Mouse (Mus musculus) myocyte (in vitro differentiated cells): Measurements from ENCODE around the gene Stk4. TPM values are rescaled to one million over a fixed set of nuclear protein-coding genes. Genes with fewer than 3 reads are reported as not detected.
A peak's percentile ranks its signal among the peaks of the same experiment; 100 is the strongest.

ENCODE experiments used
- H3K27me3 ChIP-seq: one replicate; pipeline ENCODE4 v1.6.1; 2011; ENCODE audit not compliant: control insufficient read depth, insufficient read depth, insufficient read length
- H3K36me3 ChIP-seq: one replicate; pipeline ENCODE4 v1.6.1; 2011; ENCODE audit not compliant: control insufficient read depth, insufficient read depth
- H3K4me2 ChIP-seq: one replicate; pipeline ENCODE4 v1.6.1; 2011; ENCODE audit warnings: low read depth, control low read depth
- H3K4me3 ChIP-seq: one replicate; pipeline ENCODE4 v1.5.1; 2011; ENCODE audit warnings: mild to moderate bottlenecking, control low read depth, moderate library complexity
- H3K79me2 ChIP-seq: one replicate; pipeline ENCODE4 v1.6.1; 2011; ENCODE audit not compliant: control insufficient read depth, insufficient read depth
- H3ac ChIP-seq: one replicate; pipeline ENCODE4 v1.6.1; 2011; ENCODE audit not compliant: control insufficient read depth, insufficient read length
- CEBPB ChIP-seq: IDR thresholded peaks from 2 replicates; pipeline ENCODE4 v1.6.1; 2011; ENCODE audit warnings: mild to moderate bottlenecking, moderate library complexity; ENCODE audit not compliant: poor library complexity, insufficient read depth, severe bottlenecking
- E2F4 ChIP-seq: IDR thresholded peaks from one replicate; pipeline ENCODE4 v1.6.1; 2011; ENCODE audit warnings: mild to moderate bottlenecking, control low read depth, moderate library complexity; ENCODE audit not compliant: insufficient read depth
- MAX ChIP-seq: IDR thresholded peaks from one replicate; pipeline ENCODE4 v1.6.1; 2011; ENCODE audit warnings: low read depth, mild to moderate bottlenecking, control low read depth
- MYOD1 ChIP-seq, 3 experiments: IDR thresholded peaks; one replicate each; pipeline ENCODE4 v1.6.1; 2011; ENCODE audit warnings: control low read depth in 2 of 3, low read depth in 2 of 3, mild to moderate bottlenecking in 2 of 3, moderate library complexity in 1 of 3; ENCODE audit not compliant: insufficient read length in 2 of 3, control insufficient read depth in 1 of 3
- MYOG ChIP-seq, 3 experiments: IDR thresholded peaks; one replicate each; pipeline ENCODE4 v1.6.1; 2011; ENCODE audit warnings: control low read depth in 2 of 3, low read depth in 2 of 3, mild to moderate bottlenecking in 2 of 3; ENCODE audit not compliant: insufficient read length in 2 of 3, control insufficient read depth in 1 of 3, insufficient read depth in 1 of 3
- POLR2A ChIP-seq: IDR thresholded peaks from one replicate; pipeline ENCODE4 v1.6.1; 2011; ENCODE audit warnings: low read depth, mild to moderate bottlenecking, control low read depth, moderate library complexity; ENCODE audit not compliant: insufficient read length
- POLR2AphosphoS2 ChIP-seq: IDR thresholded peaks from one replicate; pipeline ENCODE4 v1.6.1; 2011; ENCODE audit warnings: low read depth, control low read depth; ENCODE audit not compliant: insufficient read length
- REST ChIP-seq: IDR thresholded peaks from one replicate; pipeline ENCODE4 v1.6.1; 2011; ENCODE audit warnings: mild to moderate bottlenecking, control low read depth, moderate library complexity; ENCODE audit not compliant: insufficient read depth, insufficient read length
- SRF ChIP-seq: IDR thresholded peaks from one replicate; pipeline ENCODE4 v1.6.1; 2011; ENCODE audit warnings: low read depth; ENCODE audit not compliant: control insufficient read depth, insufficient read length
- TCF12 ChIP-seq: IDR thresholded peaks from one replicate; pipeline ENCODE4 v1.6.1; 2011; ENCODE audit warnings: mild to moderate bottlenecking, control low read depth; ENCODE audit not compliant: poor library complexity, insufficient read depth, severe bottlenecking
- TCF3 ChIP-seq: IDR thresholded peaks from one replicate; pipeline ENCODE4 v1.6.1; 2011; ENCODE audit warnings: low read depth, control low read depth; ENCODE audit not compliant: insufficient read length
- USF1 ChIP-seq: IDR thresholded peaks from one replicate; pipeline ENCODE4 v1.6.1; 2011; ENCODE audit warnings: low read depth, mild to moderate bottlenecking, control low read depth, moderate library complexity
- polyA plus RNA-seq: library from polyadenylated mRNA; unstranded; fragments of >200 nt; fragmentation: generic; extraction: Trizol; gene quantifications from one replicate; pipeline ENCODE4 v1.2.1, GENCODE M21; 2012; ENCODE audit warnings: missing spikeins

Gene Stk4
- polyA plus RNA-seq, 1 experiment, result 9.8 TPM

GRCm38 (mm10) chr2:164036520-164037019 lies 33.6 kb upstream of the Stk4 start:
- Histone ChIP-seq H3ac (no peak overlapping the region), H3K4me3 (no peak overlapping the region), H3K79me2 (no peaks in the 10 kb centered on the region), H3K36me3 (no peaks in the 10 kb centered on the region), H3K27me3 (no peaks in the 10 kb centered on the region), H3K4me2 (no peak overlapping the region)
- TF ChIP-seq E2F4 (no peak), TCF12 (peak; percentile 93), MAX (no peak), MYOG (IDR thresholded peaks at IDR 0.05; ENCODE audit: control insufficient read depth in 1 of 3, insufficient read depth in 1 of 3, insufficient read length in 2 of 3, low read depth in 2 of 3) (peak; percentile 86 to 100 (median 99)), USF1 (no peak), REST (no peak), CEBPB (no peak), SRF (no peak), MYOD1 (IDR thresholded peaks at IDR 0.05; ENCODE audit: control insufficient read depth in 1 of 3, insufficient read length in 2 of 3, low read depth in 2 of 3) (peak; percentile 63 to 98 (median 98)), POLR2AphosphoS2 (no peak), TCF3 (peak; percentile 94), POLR2A (no peak)

GRCm38 (mm10) chr2:164038407-164039028 lies 31.6 kb upstream of the Stk4 start:
- H3K79me2 ChIP-seq, result no peaks in the 10 kb centered on the region
- H3K4me3 ChIP-seq, result no peak overlapping the region
- TF ChIP-seq POLR2AphosphoS2 (no peak), USF1 (no peak), TCF12 (no peak), E2F4 (no peak), TCF3 (no peak), REST (peak; percentile 3), MAX (no peak), MYOD1 (IDR thresholded peaks at IDR 0.05; ENCODE audit: control insufficient read depth in 1 of 3, insufficient read length in 2 of 3, low read depth in 2 of 3) (no peak), SRF (no peak), POLR2A (no peak), CEBPB (no peak), MYOG (IDR thresholded peaks at IDR 0.05; ENCODE audit: control insufficient read depth in 1 of 3, insufficient read depth in 1 of 3, insufficient read length in 2 of 3, low read depth in 2 of 3) (peak in 1 of 3 experiments; percentile 4)
- no peaks in the 10 kb centered on the region for H3K36me3 ChIP-seq
- no peaks in the 10 kb centered on the region for H3K27me3 ChIP-seq
- no peak overlapping the region for H3ac ChIP-seq
- no peak overlapping the region for H3K4me2 ChIP-seq

DNA sequence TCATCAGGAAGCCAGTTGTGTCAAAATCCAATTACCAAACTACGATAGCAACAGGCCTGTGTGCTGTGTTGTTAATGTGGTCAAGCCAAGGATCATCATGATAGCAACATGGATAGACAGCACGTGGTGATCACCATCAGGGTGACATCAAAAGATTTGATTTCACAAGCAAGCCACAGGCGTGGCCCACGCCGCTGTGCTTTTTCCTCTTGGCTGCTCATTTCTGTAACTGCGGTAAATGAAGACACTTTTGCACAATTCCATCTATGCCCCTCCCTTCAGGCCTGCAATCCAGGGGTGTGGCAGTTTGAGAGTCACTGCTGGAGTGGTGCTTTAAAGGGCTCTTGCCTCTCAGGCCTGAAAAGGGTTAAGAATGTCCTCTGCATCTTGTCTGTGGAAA lies 29.2 kb upstream of the Stk4 start:
- H3ac ChIP-seq, result no peak overlapping the region
- no peak overlapping the region for H3K4me2 ChIP-seq
- TF ChIP-seq MYOG (IDR thresholded peaks at IDR 0.05; ENCODE audit: control insufficient read depth in 1 of 3, insufficient read depth in 1 of 3, insufficient read length in 2 of 3, low read depth in 2 of 3) (no peak), CEBPB (peak; percentile 45; the same call in 1 of the 2 replicates), REST (no peak), MYOD1 (IDR thresholded peaks at IDR 0.05; ENCODE audit: control insufficient read depth in 1 of 3, insufficient read length in 2 of 3, low read depth in 2 of 3) (no peak), MAX (no peak), TCF3 (no peak), TCF12 (no peak), POLR2A (no peak), POLR2AphosphoS2 (no peak)
- no peaks in the 10 kb centered on the region for H3K79me2 ChIP-seq
- H3K27me3 ChIP-seq, result no peaks in the 10 kb centered on the region
- H3K4me3 ChIP-seq, result no peak overlapping the region
- H3K36me3 ChIP-seq, result no peaks in the 10 kb centered on the region

GRCm38 (mm10) chr2:164041523-164041922 lies 28.6 kb upstream of the Stk4 start:
- Histone ChIP-seq H3K4me3 (no peak overlapping the region), H3K79me2 (no peaks in the 10 kb centered on the region), H3ac (no peak overlapping the region), H3K4me2 (no peak overlapping the region), H3K36me3 (no peaks in the 10 kb centered on the region), H3K27me3 (no peaks in the 10 kb centered on the region)
- TF ChIP-seq POLR2AphosphoS2 (no peak), USF1 (no peak), MYOD1 (IDR thresholded peaks at IDR 0.05; ENCODE audit: control insufficient read depth in 1 of 3, insufficient read length in 2 of 3, low read depth in 2 of 3) (peak in 2 of 3 experiments; percentile 61 to 73), TCF3 (no peak), TCF12 (no peak), MYOG (IDR thresholded peaks at IDR 0.05; ENCODE audit: control insufficient read depth in 1 of 3, insufficient read depth in 1 of 3, insufficient read length in 2 of 3, low read depth in 2 of 3) (peak in 2 of 3 experiments; percentile 48 to 63), MAX (no peak), E2F4 (no peak)

- Histone ChIP-seq H3K79me2 (no peaks in the 10 kb centered on the region), H3K36me3 (peaks cover 7% of the 10 kb centered on the region), H3K4me3 (no peak overlapping the region), H3K27me3 (no peaks in the 10 kb centered on the region), H3ac (no peak overlapping the region), H3K4me2 (no peak overlapping the region)
- TF ChIP-seq TCF12 (no peak), MYOD1 (IDR thresholded peaks at IDR 0.05; ENCODE audit: control insufficient read depth in 1 of 3, insufficient read length in 2 of 3, low read depth in 2 of 3) (no peak), TCF3 (no peak), E2F4 (no peak), CEBPB (no peak), REST (no peak), SRF (no peak), MAX (no peak), MYOG (IDR thresholded peaks at IDR 0.05; ENCODE audit: control insufficient read depth in 1 of 3, insufficient read depth in 1 of 3, insufficient read length in 2 of 3, low read depth in 2 of 3) (no peak), POLR2AphosphoS2 (no peak), USF1 (no peak), POLR2A (no peak)
These were observed 22.9 kb upstream of the Stk4 start for GRCm38 (mm10) chr2:164047197-164047690.
